Mouse (Mus musculus) stomach, postnatal 0 days (tissue): ENCODE results near the gene Fam129b.

Source experiments
- CTCF ChIP-seq: IDR thresholded peaks from 2 replicates; pipeline ENCODE4 v1.5.1; 2016; ENCODE audit warnings: antibody characterized with exemption, low read depth, mild to moderate bottlenecking, moderate library complexity
- EP300 ChIP-seq: optimal IDR thresholded peaks from 2 replicates; pipeline ENCODE3; 2016; ENCODE audit warnings: antibody characterized with exemption

DNA sequence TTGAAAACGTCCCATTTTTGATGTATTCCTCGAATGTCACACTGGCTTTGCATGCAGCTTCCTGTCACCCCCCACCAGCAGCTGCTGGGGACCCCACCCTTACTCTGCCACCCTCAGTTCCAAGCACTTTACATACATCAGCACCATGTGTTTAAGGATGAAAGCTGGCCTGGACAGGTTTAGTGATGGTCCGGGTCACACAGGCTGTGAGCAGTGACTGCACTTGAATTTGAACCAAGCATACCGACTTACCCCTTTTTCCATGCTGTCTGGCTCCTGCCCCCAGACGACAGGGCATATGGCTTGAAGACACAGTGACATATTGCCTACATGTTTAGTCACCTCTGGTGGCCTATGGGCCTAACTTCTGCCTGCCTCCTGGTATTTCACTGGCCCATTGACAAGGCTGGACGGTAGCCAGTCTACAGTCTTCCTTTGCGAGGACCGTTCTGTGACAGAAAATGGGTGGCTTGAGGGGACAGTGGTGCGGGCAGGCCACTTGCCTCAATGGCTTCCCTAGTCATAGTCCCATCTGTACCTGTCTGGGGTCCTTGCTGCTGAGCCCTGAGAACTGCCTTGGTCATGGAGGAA lies 92.2 kb downstream of the Fam129b start:
- TF ChIP-seq EP300 (no peak), CTCF (no peak)
